Mouse (Mus musculus) liver, embryonic 15.5 days (tissue): ENCODE measurements around the gene Gm20388. TPM values are rescaled to one million over a fixed set of nuclear protein-coding genes. Genes with fewer than 3 reads are reported as not detected.

ENCODE experiments used
- ATAC-seq: fragments of 200-750 bp; cut with Nextera tagmentation; 2 replicates; pipeline ENCODE4 v1.8.0; 2017; ENCODE audit warnings: moderate number of reproducible peaks, mild to moderate bottlenecking, moderate library complexity; ENCODE audit not compliant: insufficient read depth
- H3K27ac ChIP-seq: fragments of 300-500 bp; sonication (generic); replicated peaks from 2 replicates; pipeline ENCODE4 v1.5.1; 2015; ENCODE audit warnings: mild to moderate bottlenecking, inconsistent platforms
- H3K27me3 ChIP-seq: fragments of 300-500 bp; sonication (generic); 2 replicates; pipeline ENCODE4 v1.6.1; 2015; ENCODE audit warnings: mild to moderate bottlenecking, inconsistent platforms
- H3K36me3 ChIP-seq: fragments of 300-500 bp; sonication (generic); replicated peaks from 2 replicates; pipeline ENCODE4 v1.6.1; 2015; ENCODE audit warnings: moderate library complexity, mild to moderate bottlenecking, inconsistent platforms
- H3K4me1 ChIP-seq: fragments of 300-500 bp; sonication (generic); replicated peaks from 2 replicates; pipeline ENCODE4 v1.6.1; 2015; ENCODE audit warnings: inconsistent platforms
- H3K4me2 ChIP-seq: fragments of 300-500 bp; sonication (generic); 2 replicates; pipeline ENCODE4 v1.6.1; 2015; ENCODE audit warnings: moderate library complexity, mild to moderate bottlenecking, inconsistent platforms
- H3K4me3 ChIP-seq: fragments of 300-500 bp; sonication (generic); replicated peaks from 2 replicates; pipeline ENCODE4 v1.5.1; 2015; ENCODE audit warnings: mild to moderate bottlenecking, inconsistent platforms
- H3K9ac ChIP-seq: fragments of 300-500 bp; sonication (generic); 2 replicates; pipeline ENCODE4 v1.6.1; 2015; ENCODE audit warnings: moderate library complexity, mild to moderate bottlenecking, inconsistent platforms
- H3K9me3 ChIP-seq: fragments of 300-500 bp; sonication (generic); replicated peaks from 2 replicates; pipeline ENCODE4 v1.6.1; 2016; ENCODE audit warnings: inconsistent platforms
- WGBS: fragments of 180-500 bp; shearing (Covaris S2); methylation state at CpG from one replicate; pipeline ENCODE4 v1.1.7; 2015; ENCODE audit warnings: mixed read lengths; ENCODE audit not compliant: insufficient replicate concordance; 5-methylcytosine and 5-hydroxymethylcytosine counted together
- polyA plus RNA-seq: library from polyadenylated mRNA; unstranded; fragments of >200 nt; fragmentation: Nextera tagmentation; extraction: Ambion mirVana; gene quantifications from 2 replicates; pipeline ENCODE4 v1.2.1, GENCODE M21; 2015

Gene Gm20388
- polyA plus RNA-seq, 1 experiment from 2014 or later, result not detected

GRCm38 (mm10) chr8:120419675-120420074, 509.0 kb downstream of the Gm20388 start:
- Histone ChIP-seq H3K4me3 (no peak overlapping the region), H3K36me3 (no peaks in the 10 kb centered on the region), H3K9ac (no peak overlapping the region), H3K27me3 (peaks cover 25% of the 10 kb centered on the region), H3K4me1 (peaks cover 79% of the 10 kb centered on the region), H3K27ac (no peak overlapping the region), H3K4me2 (no peak overlapping the region), H3K9me3 (no peaks in the 10 kb centered on the region)
- WGBS, result 70% methylated on average over 9 of the region's 9 CpGs
- ATAC-seq, result no peak

- no peaks in the 10 kb centered on the region for H3K36me3 ChIP-seq
- no peak overlapping the region for H3K9ac ChIP-seq
- H3K4me3 ChIP-seq, result no peak overlapping the region
- ATAC-seq, result no peak
- peaks cover 84% of the 10 kb centered on the region for H3K4me1 ChIP-seq
- H3K9me3 ChIP-seq, result no peaks in the 10 kb centered on the region
- WGBS, result 15% methylated on average over 5 of the region's 5 CpGs
- peaks cover 22% of the 10 kb centered on the region for H3K27me3 ChIP-seq
- H3K27ac ChIP-seq, result no peak overlapping the region
- no peak overlapping the region for H3K4me2 ChIP-seq
Measured at GRCm38 (mm10) chr8:120420226-120420625, 509.6 kb downstream of the Gm20388 start.

DNA sequence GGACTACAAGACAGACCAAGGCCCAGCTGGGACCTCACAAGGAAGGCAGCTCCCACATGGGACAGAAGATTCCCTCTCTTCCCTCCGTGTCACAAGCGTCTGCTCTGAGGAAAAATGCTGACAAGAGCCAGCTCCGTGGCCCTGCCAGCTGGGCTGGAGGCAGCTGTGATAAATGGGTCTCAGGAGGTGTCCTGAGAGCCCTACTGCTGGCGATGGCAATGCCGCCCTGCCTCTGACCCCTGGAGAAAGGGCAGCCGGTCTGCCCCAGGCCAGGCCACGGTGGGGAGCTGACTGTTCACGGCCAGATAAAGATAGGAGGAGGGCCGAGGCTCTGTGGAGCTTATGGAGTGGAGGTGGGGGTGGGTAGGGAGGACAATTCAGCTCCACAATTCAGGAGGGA, 511.0 kb downstream of the Gm20388 start:
- H3K27ac ChIP-seq, result no peak overlapping the region
- no peak overlapping the region for H3K4me2 ChIP-seq
- H3K36me3 ChIP-seq, result no peaks in the 10 kb centered on the region
- H3K4me1 ChIP-seq, result peaks cover 88% of the 10 kb centered on the region
- H3K9me3 ChIP-seq, result no peaks in the 10 kb centered on the region
- WGBS, result 31% methylated on average over 9 of the region's 9 CpGs
- no peak overlapping the region for H3K9ac ChIP-seq
- ATAC-seq, result no peak
- H3K27me3 ChIP-seq, result peaks cover 10% of the 10 kb centered on the region; the same call in 1 of the 2 replicates
- H3K4me3 ChIP-seq, result no peak overlapping the region

GRCm38 (mm10) chr8:120422236-120422635, 511.6 kb downstream of the Gm20388 start:
- Histone ChIP-seq H3K4me3 (no peak overlapping the region), H3K9me3 (no peaks in the 10 kb centered on the region), H3K27me3 (peaks cover 7% of the 10 kb centered on the region; the same call in 1 of the 2 replicates), H3K9ac (no peak overlapping the region), H3K36me3 (no peaks in the 10 kb centered on the region), H3K27ac (no peak overlapping the region), H3K4me1 (peaks cover 88% of the 10 kb centered on the region), H3K4me2 (no peak overlapping the region)
- WGBS, result 75% methylated on average over 8 of the region's 8 CpGs
- no peak for ATAC-seq

DNA sequence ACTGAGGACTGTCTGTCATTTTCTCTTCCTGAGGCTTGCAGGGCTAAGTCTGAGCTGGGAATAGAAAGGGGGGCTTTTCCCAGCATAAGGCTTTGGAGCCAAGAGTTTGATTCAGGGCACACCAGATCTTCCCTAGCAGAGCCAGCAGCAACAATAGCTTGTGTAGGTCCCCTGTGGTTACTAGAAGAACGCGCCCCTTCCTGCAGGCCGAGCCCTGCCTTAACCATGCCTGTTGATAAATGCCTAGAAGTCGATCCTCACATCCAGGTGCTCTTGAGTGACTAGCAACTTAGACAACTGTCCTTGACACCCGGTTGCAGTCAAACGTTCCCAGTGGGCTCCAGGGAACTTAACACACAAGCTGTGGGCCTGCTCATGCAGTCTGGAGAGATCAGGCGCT, 512.9 kb downstream of the Gm20388 start:
- H3K4me3 ChIP-seq, result no peak overlapping the region
- H3K9me3 ChIP-seq, result no peaks in the 10 kb centered on the region
- no peak overlapping the region for H3K27ac ChIP-seq
- 21% methylated on average over 7 of the region's 7 CpGs for WGBS
- H3K4me2 ChIP-seq, result no peak overlapping the region
- peaks cover 88% of the 10 kb centered on the region for H3K4me1 ChIP-seq
- ATAC-seq, result no peak
- peaks cover 7% of the 10 kb centered on the region; the same call in 1 of the 2 replicates for H3K27me3 ChIP-seq
- no peak overlapping the region for H3K9ac ChIP-seq
- no peaks in the 10 kb centered on the region for H3K36me3 ChIP-seq

DNA sequence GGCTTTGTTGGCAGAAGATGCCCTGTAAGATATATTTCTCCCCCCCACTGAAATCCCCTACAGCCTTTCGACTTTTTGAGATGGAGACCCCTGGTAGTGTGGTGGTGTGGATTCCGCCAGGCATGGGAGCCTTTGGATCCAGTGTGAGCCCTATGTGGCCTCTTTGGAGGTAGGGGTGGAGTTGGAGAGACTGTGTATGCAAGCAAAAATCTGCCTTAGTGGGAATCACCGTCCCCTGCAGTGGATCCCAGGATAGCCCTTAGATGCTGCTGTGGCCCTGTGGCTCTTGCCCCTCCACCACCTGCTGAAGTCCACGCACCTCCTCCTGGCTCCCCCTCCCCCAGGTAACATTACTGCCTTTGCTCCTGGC, 514.2 kb downstream of the Gm20388 start:
- WGBS, result 72% methylated on average over 4 of the region's 4 CpGs
- no peak overlapping the region for H3K4me3 ChIP-seq
- no peak overlapping the region for H3K4me2 ChIP-seq
- H3K36me3 ChIP-seq, result no peaks in the 10 kb centered on the region
- peaks cover 75% of the 10 kb centered on the region for H3K4me1 ChIP-seq
- no peak overlapping the region for H3K27ac ChIP-seq
- ATAC-seq, result no peak
- H3K27me3 ChIP-seq, result peaks cover 7% of the 10 kb centered on the region; the same call in 1 of the 2 replicates
- no peaks in the 10 kb centered on the region for H3K9me3 ChIP-seq
- no peak overlapping the region for H3K9ac ChIP-seq

GRCm38 (mm10) chr8:120425199-120425941, 514.7 kb downstream of the Gm20388 start:
- WGBS, result 45% methylated on average over 8 of the region's 8 CpGs
- H3K27ac ChIP-seq, result no peak overlapping the region
- H3K27me3 ChIP-seq, result peaks cover 7% of the 10 kb centered on the region; the same call in 1 of the 2 replicates
- no peak overlapping the region for H3K4me2 ChIP-seq
- peaks cover 70% of the 10 kb centered on the region for H3K4me1 ChIP-seq
- H3K4me3 ChIP-seq, result no peak overlapping the region
- peak; percentile 26; the same call in 1 of the 2 replicates for ATAC-seq
- no peaks in the 10 kb centered on the region for H3K9me3 ChIP-seq
- no peak overlapping the region for H3K9ac ChIP-seq
- H3K36me3 ChIP-seq, result no peaks in the 10 kb centered on the region

GRCm38 (mm10) chr8:120426105-120426504, 515.5 kb downstream of the Gm20388 start:
- 14% methylated on average over 1 of the region's 1 CpGs for WGBS
- Histone ChIP-seq H3K27me3 (peaks cover 7% of the 10 kb centered on the region; the same call in 1 of the 2 replicates), H3K9ac (no peak overlapping the region), H3K36me3 (no peaks in the 10 kb centered on the region), H3K4me2 (no peak overlapping the region), H3K9me3 (no peaks in the 10 kb centered on the region), H3K4me3 (no peak overlapping the region), H3K4me1 (peaks cover 66% of the 10 kb centered on the region), H3K27ac (no peak overlapping the region)
- ATAC-seq, result peak; percentile 26

DNA sequence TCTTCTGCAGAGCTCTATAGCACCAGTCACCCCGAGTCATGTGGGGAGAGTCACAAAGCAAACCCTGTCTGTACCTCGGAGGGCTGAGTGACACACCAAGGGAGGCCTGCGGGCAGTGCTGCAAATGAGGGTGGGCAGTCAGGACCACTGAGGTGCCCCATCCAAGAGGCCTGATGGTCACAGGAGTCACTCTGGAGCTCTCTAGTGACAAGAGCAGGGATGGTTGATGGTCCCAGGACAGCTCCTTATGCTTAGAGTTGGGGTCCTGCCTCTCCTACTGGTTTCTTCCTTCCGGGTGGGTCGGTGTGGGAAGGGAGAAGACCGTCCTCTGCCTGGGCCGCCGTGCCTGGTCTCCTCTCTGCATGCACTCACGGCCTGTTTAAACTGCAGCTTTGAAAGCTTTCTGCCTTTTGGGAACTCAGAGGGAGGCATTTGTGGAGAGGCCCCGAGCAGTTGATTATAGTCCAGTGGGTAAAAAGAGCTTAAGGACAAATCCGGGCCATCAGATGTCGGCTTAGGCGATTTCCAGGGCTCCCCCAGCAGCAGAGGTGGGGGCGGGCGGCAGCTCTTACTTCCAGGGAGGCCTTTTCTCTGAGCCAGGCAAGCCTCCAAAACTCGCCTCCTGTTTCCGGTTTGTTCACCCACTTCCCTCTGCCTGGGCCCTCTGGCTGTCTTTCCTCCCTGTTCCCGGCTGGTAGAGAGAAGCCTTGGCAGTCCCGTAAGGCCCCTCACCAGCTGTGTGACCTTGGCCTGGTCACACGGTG, 516.2 kb downstream of the Gm20388 start:
- peaks cover 3% of the 10 kb centered on the region; the same call in 1 of the 2 replicates for H3K27me3 ChIP-seq
- H3K9me3 ChIP-seq, result no peaks in the 10 kb centered on the region
- WGBS, result 56% methylated on average over 20 of the region's 20 CpGs
- ATAC-seq, result no peak
- peaks cover 59% of the 10 kb centered on the region for H3K4me1 ChIP-seq
- no peak overlapping the region for H3K27ac ChIP-seq
- H3K4me2 ChIP-seq, result no peak overlapping the region
- no peak overlapping the region for H3K4me3 ChIP-seq
- no peaks in the 10 kb centered on the region for H3K36me3 ChIP-seq
- H3K9ac ChIP-seq, result no peak overlapping the region

DNA sequence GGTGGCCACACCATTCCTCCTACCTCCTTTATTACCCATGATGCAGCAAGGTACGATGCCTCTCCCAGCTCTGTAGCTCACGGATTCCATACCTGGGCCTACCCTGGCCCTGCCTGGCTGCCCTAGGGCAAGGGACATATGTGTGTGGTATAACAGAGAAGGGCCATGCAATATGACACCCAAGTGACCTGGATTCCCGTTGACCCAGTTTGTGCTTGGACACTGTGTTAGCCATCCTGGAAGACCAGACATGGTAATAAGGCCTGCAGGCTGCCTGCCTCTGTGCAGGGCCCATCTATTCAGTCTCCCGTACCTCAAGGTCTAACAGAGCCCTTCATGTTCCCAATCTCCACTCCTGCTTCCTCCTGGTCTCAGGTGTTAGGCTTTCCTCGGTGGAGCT, 517.9 kb downstream of the Gm20388 start:
- Histone ChIP-seq H3K4me3 (no peak overlapping the region), H3K4me1 (peaks cover 43% of the 10 kb centered on the region), H3K9ac (no peak overlapping the region), H3K36me3 (no peaks in the 10 kb centered on the region), H3K9me3 (0 out of 2 replicates have a peak, but pooled peaks cover under 1% of the 10 kb centered on the region), H3K27ac (no peak overlapping the region), H3K27me3 (no peaks in the 10 kb centered on the region), H3K4me2 (no peak overlapping the region)
- ATAC-seq, result no peak
- WGBS, result 79% methylated on average over 5 of the region's 5 CpGs

DNA sequence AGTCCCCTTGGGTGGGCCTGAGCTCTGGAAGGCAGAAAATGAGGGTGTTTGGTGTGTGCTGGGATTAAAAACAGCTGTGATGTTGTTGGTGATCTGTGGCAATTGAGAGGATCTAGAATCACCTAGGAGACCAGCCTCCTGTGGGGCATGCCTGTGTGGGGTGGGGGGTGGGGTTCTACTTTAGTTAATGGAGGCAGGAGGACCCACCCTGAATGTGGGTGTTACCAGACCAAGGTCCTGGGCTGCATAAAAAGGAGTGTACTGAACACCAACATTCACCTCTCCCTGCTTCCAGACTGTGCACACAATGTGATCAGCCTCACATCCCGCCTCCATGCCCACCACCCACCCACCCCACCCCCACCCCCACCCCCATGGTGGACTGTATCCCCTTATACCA, 518.5 kb downstream of the Gm20388 start:
- Histone ChIP-seq H3K27ac (no peak overlapping the region), H3K9me3 (0 out of 2 replicates have a peak, but pooled peaks cover 6% of the 10 kb centered on the region), H3K4me2 (no peak overlapping the region), H3K4me3 (no peak overlapping the region), H3K36me3 (no peaks in the 10 kb centered on the region), H3K27me3 (no peaks in the 10 kb centered on the region), H3K4me1 (peaks cover 42% of the 10 kb centered on the region), H3K9ac (no peak overlapping the region)
- 100% methylated on average over 1 of the region's 1 CpGs for WGBS
- no peak for ATAC-seq
